In genomic region chr9:71063551-71063950, GRCm38 (mm10) we compare ENCODE assay signal across 19 mouse cellular contexts.
DNase-seq lines count a peak whose midpoint lies in the region; ATAC-seq and TF ChIP-seq lines count a peak whose summit lies in the region.
"Had no signal": no experiment of that assay in that cellular context is flagged by ENCODE, and none has a peak within 500 bp of the region (broad histone marks: within the 10 kb centered on the region; RNA-seq: fewer than 3 reads in every experiment).

No protein-coding gene starts in this region.

- 0 out of 2 replicates have a peak overlapping the region, but pooled peaks have one; percentile 46 for H3K27ac ChIP-seq in hindbrain, embryonic 13.5 days
- no peak overlapping the region for H3K27ac ChIP-seq in hindbrain, embryonic 11.5 days (ENCODE audit: low read depth, low read length)
- no peak overlapping the region for H3K27ac ChIP-seq in lung, embryonic 14.5 days (ENCODE audit: low read depth)
- H3K27ac ChIP-seq: embryonic facial prominence, embryonic 13.5 days; forebrain, embryonic 15.5 days; kidney, embryonic 15.5 days; liver, embryonic 15.5 days; neural tube, embryonic 12.5 days had no signal

- peaks cover 11% of the 10 kb centered on the region; the same call in 1 of the 2 replicates for H3K4me1 ChIP-seq in hindbrain, embryonic 13.5 days (replicated peaks)
- no peaks in the 10 kb centered on the region for H3K4me1 ChIP-seq in hindbrain, embryonic 11.5 days (replicated peaks; ENCODE audit: control insufficient read depth, insufficient read depth, low read length)
- H3K4me1 ChIP-seq in lung, embryonic 14.5 days (ENCODE audit: insufficient read depth), result no peaks in the 10 kb centered on the region
- H3K4me1 ChIP-seq: forebrain, embryonic 15.5 days; liver, embryonic 15.5 days; neural tube, embryonic 12.5 days had no signal

- DNase-seq in hindbrain, embryonic 11.5 days (ENCODE audit: low spot score), result no peak
- DNase-seq in lung, embryonic 14.5 days, result no peak
- no peak for DNase-seq in lung, postnatal 4 days
- DNase-seq in 3T3-L1 (ENCODE audit: low read depth, low spot score), result peak; percentile 29
- DNase-seq in NIH3T3 (ENCODE audit: low read depth), result peak; percentile 7
- DNase-seq in cerebellum, postnatal 36 days, result no peak
- DNase-seq: adrenal gland, postnatal 14 days; cerebellum, adult 11 months; cerebellum, postnatal 10 days; thymus, adult 18-20 months; thymus, postnatal 4 days had no signal

- H3K4me3 ChIP-seq in hindbrain, embryonic 13.5 days, result no peak overlapping the region
- H3K4me3 ChIP-seq in hindbrain, embryonic 11.5 days (ENCODE audit: low read depth, low read length), result no peak overlapping the region
- H3K4me3 ChIP-seq in lung, embryonic 14.5 days (ENCODE audit: low read depth, low read length), result no peak overlapping the region
- H3K4me3 ChIP-seq: embryonic facial prominence, embryonic 13.5 days; forebrain, embryonic 15.5 days; kidney, embryonic 15.5 days; liver, embryonic 15.5 days; neural tube, embryonic 12.5 days had no signal

- no peak overlapping the region for H3K9ac ChIP-seq in hindbrain, embryonic 13.5 days
- no peak overlapping the region for H3K9ac ChIP-seq in hindbrain, embryonic 11.5 days (ENCODE audit: low read depth, low read length)
- no peak overlapping the region for H3K9ac ChIP-seq in lung, embryonic 14.5 days
- H3K9ac ChIP-seq: embryonic facial prominence, embryonic 13.5 days; forebrain, embryonic 15.5 days; kidney, embryonic 15.5 days; liver, embryonic 15.5 days; neural tube, embryonic 12.5 days had no signal

- H3K27me3 ChIP-seq in hindbrain, embryonic 13.5 days, result no peaks in the 10 kb centered on the region
- no peaks in the 10 kb centered on the region for H3K27me3 ChIP-seq in hindbrain, embryonic 11.5 days (ENCODE audit: control insufficient read depth, insufficient read depth, low read length)
- H3K27me3 ChIP-seq in lung, embryonic 14.5 days (ENCODE audit: insufficient read depth, low read length), result no peaks in the 10 kb centered on the region
- H3K27me3 ChIP-seq: embryonic facial prominence, embryonic 13.5 days; forebrain, embryonic 15.5 days; kidney, embryonic 15.5 days; neural tube, embryonic 12.5 days; Patski had no signal

- H3K9me3 ChIP-seq in hindbrain, embryonic 13.5 days, result no peaks in the 10 kb centered on the region
- H3K9me3 ChIP-seq in hindbrain, embryonic 11.5 days (ENCODE audit: control insufficient read depth, low read length), result no peaks in the 10 kb centered on the region
- H3K9me3 ChIP-seq in lung, embryonic 14.5 days (ENCODE audit: low read depth, low read length), result no peaks in the 10 kb centered on the region
- H3K9me3 ChIP-seq: embryonic facial prominence, embryonic 13.5 days; forebrain, embryonic 15.5 days; kidney, embryonic 15.5 days; liver, embryonic 15.5 days; neural tube, embryonic 12.5 days had no signal

- peak; percentile 30; the same call in 1 of the 2 replicates for TF ChIP-seq CTCF in lung, embryonic 14.5 days (IDR thresholded peaks at IDR 0.05; ENCODE audit: low read depth)

- ATAC-seq in hindbrain, embryonic 13.5 days (ENCODE audit: low FRiP score), result no peak
- no peak for ATAC-seq in hindbrain, embryonic 11.5 days (ENCODE audit: low FRiP score)
- ATAC-seq in lung, embryonic 14.5 days (ENCODE audit: insufficient read depth), result no peak
- ATAC-seq: forebrain, embryonic 15.5 days; inflammation-experienced regulatory T-cells, adult 6 months; Patski had no signal

- no peaks in the 10 kb centered on the region for H3K36me3 ChIP-seq in hindbrain, embryonic 13.5 days
- no peaks in the 10 kb centered on the region for H3K36me3 ChIP-seq in hindbrain, embryonic 11.5 days (ENCODE audit: control insufficient read depth, insufficient read depth, low read length)
- H3K36me3 ChIP-seq in lung, embryonic 14.5 days (ENCODE audit: insufficient read depth), result no peaks in the 10 kb centered on the region
- H3K36me3 ChIP-seq: embryonic facial prominence, embryonic 13.5 days; forebrain, embryonic 15.5 days; kidney, embryonic 15.5 days; liver, embryonic 15.5 days; neural tube, embryonic 12.5 days had no signal

- H3K4me2 ChIP-seq in hindbrain, embryonic 13.5 days, result no peak overlapping the region
- no peak overlapping the region for H3K4me2 ChIP-seq in hindbrain, embryonic 11.5 days (replicated peaks; ENCODE audit: low read depth, low read length)
- H3K4me2 ChIP-seq in lung, embryonic 14.5 days, result no peak overlapping the region
- H3K4me2 ChIP-seq: embryonic facial prominence, embryonic 13.5 days; forebrain, embryonic 15.5 days; kidney, embryonic 15.5 days; liver, embryonic 15.5 days; neural tube, embryonic 12.5 days had no signal

Comparison
In these comparisons a context has a peak if more than half of its experiments do, and no peak if none do; other contexts are left out.
1. DNase-seq: peak in 3T3-L1 (single experiment) and NIH3T3 (single experiment); none in hindbrain, embryonic 11.5 days (single experiment), lung, embryonic 14.5 days (single experiment), lung, postnatal 4 days (0 of 2) and cerebellum, postnatal 36 days (0 of 2).